Mouse (Mus musculus): Measurements from ENCODE around the gene Gm48552. TPM values are rescaled to one million over a fixed set of nuclear protein-coding genes. Genes with fewer than 3 reads are reported as not detected.
A peak's percentile ranks its signal among the peaks of the same experiment; 100 is the strongest.

The Gm48552 gene
- total RNA-seq, 2 experiments from 2014 or later, result 5.5 to 8.1 TPM

- no peak for TF ChIP-seq CTCF (conservative IDR thresholded peaks at IDR 0.05)
- peak overlapping the region; percentile 96 for H3K27ac ChIP-seq
- DNase-seq (ENCODE audit: low spot score in 2 of 2), result no peak
- H3K4me3 ChIP-seq, result peak overlapping the region; percentile 38; the same call in 1 of the 2 replicates
Observed at GRCm38 (mm10) chr10:81414682-81415081, 25.9 kb downstream of the Gm48552 start.

- no peak for TF ChIP-seq CTCF (conservative IDR thresholded peaks at IDR 0.05)
- Histone ChIP-seq H3K27ac (peak overlapping the region; percentile 96), H3K4me3 (no peak overlapping the region)
- no peak for DNase-seq (ENCODE audit: low spot score in 2 of 2)
Observed at GRCm38 (mm10) chr10:81415146-81415545, 26.3 kb downstream of the Gm48552 start.

- H3K27ac ChIP-seq, result peak overlapping the region; percentile 96
- TF ChIP-seq CTCF (conservative IDR thresholded peaks at IDR 0.05), result no peak
- no peak overlapping the region for H3K4me3 ChIP-seq
- no peak for DNase-seq (ENCODE audit: low spot score in 2 of 2)
Observed at GRCm38 (mm10) chr10:81415549-81416310, 26.9 kb downstream of the Gm48552 start.

GRCm38 (mm10) chr10:81416581-81417226 lies 27.9 kb downstream of the Gm48552 start:
- Histone ChIP-seq H3K4me3 (peak overlapping the region; percentile 33), H3K27ac (peak overlapping the region; percentile 96)
- DNase-seq (ENCODE audit: low spot score in 2 of 2), result peak; percentile 86 to 89
- TF ChIP-seq CTCF (conservative IDR thresholded peaks at IDR 0.05), result peak; percentile 82

GRCm38 (mm10) chr10:81417227-81418215 lies 28.7 kb downstream of the Gm48552 start:
- Histone ChIP-seq H3K4me3 (peak overlapping the region; percentile 33), H3K27ac (peak overlapping the region; percentile 96)
- TF ChIP-seq CTCF (conservative IDR thresholded peaks at IDR 0.05), result no peak
- no peak for DNase-seq (ENCODE audit: low spot score in 2 of 2)

- no peak for TF ChIP-seq CTCF (conservative IDR thresholded peaks at IDR 0.05)
- Histone ChIP-seq H3K27ac (peak overlapping the region; percentile 96; the same call in 1 of the 2 replicates), H3K4me3 (no peak overlapping the region)
- no peak for DNase-seq (ENCODE audit: low spot score in 2 of 2)
Observed at GRCm38 (mm10) chr10:81418216-81419070, 29.6 kb downstream of the Gm48552 start.

GRCm38 (mm10) chr10:81419111-81419928 lies 30.5 kb downstream of the Gm48552 start:
- Histone ChIP-seq H3K27ac (peak overlapping the region; percentile 36; the same call in 1 of the 2 replicates), H3K4me3 (no peak overlapping the region)
- no peak for DNase-seq (ENCODE audit: low spot score in 2 of 2)
- no peak for TF ChIP-seq CTCF (conservative IDR thresholded peaks at IDR 0.05)

GRCm38 (mm10) chr10:81420191-81420767 lies 31.5 kb downstream of the Gm48552 start:
- peak in 1 of 2 experiments; percentile 12 for DNase-seq (ENCODE audit: low spot score in 2 of 2)
- TF ChIP-seq CTCF (conservative IDR thresholded peaks at IDR 0.05), result no peak
- H3K4me3 ChIP-seq, result no peak overlapping the region
- no peak overlapping the region for H3K27ac ChIP-seq

- Histone ChIP-seq H3K27ac (no peak overlapping the region), H3K4me3 (no peak overlapping the region)
- DNase-seq (ENCODE audit: low spot score in 2 of 2), result no peak
- no peak for TF ChIP-seq CTCF (conservative IDR thresholded peaks at IDR 0.05)
Observed at GRCm38 (mm10) chr10:81421041-81421796, 32.4 kb downstream of the Gm48552 start.

GRCm38 (mm10) chr10:81421797-81422100 lies 32.9 kb downstream of the Gm48552 start:
- H3K4me3 ChIP-seq, result no peak overlapping the region
- H3K27ac ChIP-seq, result no peak overlapping the region
- DNase-seq (ENCODE audit: low spot score in 2 of 2), result no peak
- no peak for TF ChIP-seq CTCF (conservative IDR thresholded peaks at IDR 0.05)

Data from layer of hippocampus, adult 2 months (tissue).